Mouse (Mus musculus) ovary, postnatal 14 days (tissue): ENCODE data around the gene Dapk1.
"Not testable (repeated sequence)": the region's sequence is repeated elsewhere in the genome, so short reads cannot be mapped to it uniquely, and the experiment has no call there.

Experiments used
- DNase-seq: peaks from one replicate; pipeline ENCODE4 v3.0.0; 2022; ENCODE audit warnings: low spot score

The Dapk1 gene

GRCm38 (mm10) chr13:60601436-60602415, at the start of gene Dapk1:
TSS of gene Dapk1 (plus strand) at chr13:60601947.
- peak; percentile 78 for DNase-seq

GRCm38 (mm10) chr13:60553326-60553725, 48.4 kb upstream of the Dapk1 start:
- DNase-seq, result no peak

GRCm38 (mm10) chr13:60556476-60556875, 45.3 kb upstream of the Dapk1 start:
- no peak for DNase-seq

- DNase-seq, result no peak
Measured at GRCm38 (mm10) chr13:60556911-60557310, 44.8 kb upstream of the Dapk1 start.

GRCm38 (mm10) chr13:60564303-60564702, 37.4 kb upstream of the Dapk1 start:
- DNase-seq, result no peak

GRCm38 (mm10) chr13:60568934-60569548, 32.7 kb upstream of the Dapk1 start:
- DNase-seq, result no peak

- DNase-seq, result no peak
Measured at GRCm38 (mm10) chr13:60569549-60569941, 32.2 kb upstream of the Dapk1 start.

GRCm38 (mm10) chr13:60573541-60573940, 28.2 kb upstream of the Dapk1 start:
- no peak for DNase-seq

- no peak for DNase-seq
Measured at GRCm38 (mm10) chr13:60573971-60574370, 27.8 kb upstream of the Dapk1 start.

GRCm38 (mm10) chr13:60578541-60578940, 23.2 kb upstream of the Dapk1 start:
- DNase-seq, result no peak

GRCm38 (mm10) chr13:60594866-60595265, 6.9 kb upstream of the Dapk1 start:
- no peak for DNase-seq

- DNase-seq, result no peak
Measured at GRCm38 (mm10) chr13:60595519-60595918, 6.2 kb upstream of the Dapk1 start.

GRCm38 (mm10) chr13:60602416-60603251, 887 bp downstream of the Dapk1 start:
- peak; percentile 31 for DNase-seq

- no peak for DNase-seq
Measured at GRCm38 (mm10) chr13:60603252-60603562, 1.5 kb downstream of the Dapk1 start.

GRCm38 (mm10) chr13:60607411-60607810, 5.7 kb downstream of the Dapk1 start:
- DNase-seq, result no peak

GRCm38 (mm10) chr13:60608411-60609046, 6.8 kb downstream of the Dapk1 start:
- no peak for DNase-seq

GRCm38 (mm10) chr13:60609234-60609633, 7.5 kb downstream of the Dapk1 start:
- no peak for DNase-seq

GRCm38 (mm10) chr13:60610558-60610957, 8.8 kb downstream of the Dapk1 start:
- DNase-seq, result no peak

GRCm38 (mm10) chr13:60610971-60611370, 9.2 kb downstream of the Dapk1 start:
- DNase-seq, result not testable (repeated sequence)

- no peak for DNase-seq
Measured at GRCm38 (mm10) chr13:60612160-60612559, 10.4 kb downstream of the Dapk1 start.

GRCm38 (mm10) chr13:60614154-60614553, 12.4 kb downstream of the Dapk1 start:
- no peak for DNase-seq

- DNase-seq, result no peak
Measured at GRCm38 (mm10) chr13:60615057-60615650, 13.4 kb downstream of the Dapk1 start.
